Mouse (Mus musculus): ENCODE data around the gene Sertad1.

DNA sequence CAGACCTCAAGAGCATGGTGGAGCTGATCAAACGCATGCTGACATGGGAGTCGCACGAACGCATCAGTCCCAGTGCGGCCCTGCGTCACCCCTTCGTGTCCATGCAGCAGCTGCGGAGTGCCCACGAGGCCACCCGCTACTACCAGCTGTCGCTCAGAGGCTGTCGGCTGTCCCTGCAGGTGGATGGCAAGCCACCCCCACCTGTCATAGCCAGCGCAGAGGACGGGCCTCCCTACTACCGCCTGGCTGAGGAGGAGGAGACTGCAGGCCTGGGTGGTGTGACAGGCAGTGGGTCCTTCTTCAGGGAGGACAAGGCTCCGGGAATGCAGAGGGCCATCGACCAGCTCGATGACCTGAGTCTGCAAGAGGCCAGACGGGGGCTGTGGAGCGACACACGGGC is 42.4 kb downstream of the Sertad1 start:
- TF ChIP-seq TAL1 (conservative IDR thresholded peaks at IDR 0.05; ENCODE audit: low read depth, low read length) (no peak), CTCF (IDR thresholded peaks at IDR 0.05; ENCODE audit: low read depth, low read length) (no peak), POLR2AphosphoS5 (IDR thresholded peaks at IDR 0.05; ENCODE audit: insufficient replicate concordance, low read depth, low read length) (no peak)

Measured in G1E (cell line).